Mouse (Mus musculus): ENCODE measurements at regions not wholly inside any gene's neighbourhood (a gene's known extent, or its start where the extent isn't known, plus 50 kb on each side); places are given as distances from the start of the nearest gene placed in this dataset.

- TF ChIP-seq CTCF (IDR thresholded peaks at IDR 0.05; ENCODE audit: low read depth) (no peak), EP300 (IDR thresholded peaks at IDR 0.05; ENCODE audit: low read depth) (no peak)
Measured at GRCm38 (mm10) chr12:15064351-15064750, 752.4 kb downstream of the Trib2 start.

Data from liver, embryonic 14.5 days (tissue).